Mouse (Mus musculus) retina, adult 2 months (tissue): ENCODE results near the gene Ripk4.

Experiments
- DNase-seq: peaks from one replicate; pipeline ENCODE4 v3.0.0-alpha.2; 2012; ENCODE audit warnings: low read depth, low spot score

The Ripk4 gene

DNA sequence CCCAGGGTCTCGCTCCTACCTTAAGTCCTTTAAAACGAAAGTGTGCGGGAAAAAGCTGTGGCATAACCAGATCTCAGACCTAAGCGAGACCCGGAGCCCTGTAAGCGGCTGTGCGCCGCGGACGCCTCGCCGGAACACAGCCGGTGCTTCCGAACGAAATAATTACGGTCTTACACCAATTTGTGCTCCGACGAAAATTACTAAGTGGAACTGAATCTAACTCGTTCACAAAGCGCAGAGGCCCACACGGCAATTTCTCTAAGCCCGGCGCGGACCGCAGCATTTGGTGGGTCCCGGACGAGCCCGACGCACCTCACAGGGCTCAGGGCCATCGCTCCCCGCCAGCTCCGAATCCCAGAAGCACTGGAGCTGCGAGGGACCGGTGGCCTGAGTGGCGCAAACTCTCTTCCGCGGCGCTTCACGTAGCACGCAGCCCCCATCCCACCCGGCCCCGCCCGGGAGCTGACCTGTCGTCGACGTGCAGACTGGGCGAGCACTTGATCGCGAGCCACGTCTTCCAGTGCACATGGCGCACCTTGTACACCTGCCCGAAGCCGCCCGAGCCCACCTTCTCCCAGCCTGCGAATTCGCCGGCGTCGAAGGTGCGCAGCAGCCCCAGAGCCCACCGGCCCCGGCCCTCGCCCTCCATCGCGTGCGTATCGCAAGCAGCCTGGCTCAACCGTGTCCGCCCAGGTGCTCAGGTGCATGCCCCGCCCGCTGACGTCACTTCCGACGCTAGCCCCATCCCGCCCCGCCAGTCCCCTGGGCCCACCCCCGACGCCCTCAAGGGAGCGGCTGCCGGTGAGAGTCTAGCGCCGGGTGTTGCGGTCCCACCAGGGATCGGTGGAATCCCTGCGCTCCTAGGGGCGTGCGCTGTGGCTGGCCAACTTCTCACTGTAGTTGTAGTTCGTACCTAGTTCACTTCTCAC is at the start of gene Ripk4:
Gene Ripk4, minus strand, starts transcription at position 727 of the 929 bp plus-strand sequence.
- peak; percentile 28 for DNase-seq

GRCm38 (mm10) chr16:97808881-97809280 is 45.3 kb upstream of the Ripk4 start:
- DNase-seq = no peak

DNA sequence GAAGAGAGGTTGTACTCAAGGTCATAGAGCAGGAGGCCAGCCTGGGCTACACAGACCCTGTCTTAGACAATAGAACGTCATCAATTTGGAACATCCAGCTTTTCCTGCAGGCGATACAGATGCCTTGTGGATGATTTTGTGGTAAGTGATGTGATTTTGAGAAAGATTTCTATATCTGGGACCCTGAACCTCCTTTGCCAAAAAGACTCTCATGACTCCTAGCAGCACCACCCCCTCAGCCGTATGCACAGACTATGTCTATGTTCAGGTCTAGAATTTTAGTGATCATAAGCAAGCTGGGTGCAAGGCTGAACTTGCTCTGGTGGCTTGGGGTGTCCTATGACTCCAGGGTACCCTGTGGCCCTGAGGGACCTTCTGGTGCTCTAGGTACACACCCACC is 42.1 kb upstream of the Ripk4 start:
- DNase-seq = no peak

- DNase-seq = peak; percentile 50
Observed at GRCm38 (mm10) chr16:97804680-97805547, 41.3 kb upstream of the Ripk4 start.

DNA sequence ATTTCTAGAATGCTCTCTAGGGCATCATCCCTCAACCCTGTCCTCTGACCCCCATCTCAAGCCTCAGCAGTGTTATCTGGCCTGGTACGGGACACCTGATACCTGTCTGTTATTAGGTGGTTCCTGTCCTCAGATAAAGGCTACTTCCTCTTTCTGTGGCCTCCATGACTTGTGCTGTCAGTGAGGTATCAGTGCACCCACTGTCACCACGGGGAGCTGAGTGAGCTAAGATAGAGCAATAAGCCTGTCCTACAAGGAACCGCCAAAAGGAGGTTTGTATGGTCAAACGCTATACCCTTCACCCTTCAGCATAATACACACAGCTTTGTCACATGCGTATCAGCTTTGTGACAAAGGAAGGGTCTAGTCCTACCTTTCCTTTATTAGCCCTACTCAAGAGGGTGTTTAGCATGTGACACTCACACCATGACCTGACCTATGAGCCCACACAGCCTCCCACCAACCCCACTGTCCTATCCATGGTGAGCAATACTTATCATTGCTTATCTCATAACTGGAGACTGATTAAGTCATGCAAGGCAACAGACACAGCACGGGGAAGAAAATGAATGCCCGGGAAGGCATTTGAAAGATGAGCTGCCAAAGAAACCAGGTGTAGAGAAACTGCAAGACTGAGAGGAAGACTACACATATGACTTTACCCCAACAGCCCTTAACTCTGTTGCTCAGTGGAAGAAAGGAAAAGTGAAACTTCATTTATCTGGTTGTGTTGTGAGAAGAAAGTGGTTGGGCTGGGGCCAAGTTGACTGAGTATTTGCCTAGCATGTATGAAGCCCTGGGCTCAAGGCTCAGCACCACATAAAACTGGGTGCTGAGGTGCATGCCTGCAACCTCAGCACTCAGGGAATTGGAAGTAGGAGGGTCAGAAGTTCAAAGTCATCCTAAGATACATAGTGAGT is 34.6 kb upstream of the Ripk4 start:
- DNase-seq = no peak

DNA sequence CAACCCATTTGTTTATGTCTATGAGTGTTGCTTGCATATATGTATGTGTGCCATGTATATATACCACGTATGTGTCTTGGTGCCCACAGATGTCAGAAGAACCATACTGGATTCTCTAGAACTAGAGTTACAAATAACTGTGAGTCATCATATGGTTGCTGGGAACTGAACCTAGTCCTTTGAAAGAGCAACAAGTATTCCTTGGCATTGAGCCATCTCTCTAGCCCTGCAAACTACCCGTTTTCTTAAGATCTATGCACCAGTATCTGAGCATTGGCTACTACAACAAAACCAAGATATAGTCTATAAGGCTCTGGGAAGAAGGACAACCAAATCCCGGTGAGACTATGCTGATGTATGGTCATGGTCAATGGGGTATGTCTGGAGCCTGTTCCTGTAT is 33.6 kb upstream of the Ripk4 start:
- no peak for DNase-seq

GRCm38 (mm10) chr16:97794256-97794655 is 30.7 kb upstream of the Ripk4 start:
- DNase-seq = no peak

- DNase-seq = no peak
Observed at GRCm38 (mm10) chr16:97783057-97783456, 19.5 kb upstream of the Ripk4 start.

DNA sequence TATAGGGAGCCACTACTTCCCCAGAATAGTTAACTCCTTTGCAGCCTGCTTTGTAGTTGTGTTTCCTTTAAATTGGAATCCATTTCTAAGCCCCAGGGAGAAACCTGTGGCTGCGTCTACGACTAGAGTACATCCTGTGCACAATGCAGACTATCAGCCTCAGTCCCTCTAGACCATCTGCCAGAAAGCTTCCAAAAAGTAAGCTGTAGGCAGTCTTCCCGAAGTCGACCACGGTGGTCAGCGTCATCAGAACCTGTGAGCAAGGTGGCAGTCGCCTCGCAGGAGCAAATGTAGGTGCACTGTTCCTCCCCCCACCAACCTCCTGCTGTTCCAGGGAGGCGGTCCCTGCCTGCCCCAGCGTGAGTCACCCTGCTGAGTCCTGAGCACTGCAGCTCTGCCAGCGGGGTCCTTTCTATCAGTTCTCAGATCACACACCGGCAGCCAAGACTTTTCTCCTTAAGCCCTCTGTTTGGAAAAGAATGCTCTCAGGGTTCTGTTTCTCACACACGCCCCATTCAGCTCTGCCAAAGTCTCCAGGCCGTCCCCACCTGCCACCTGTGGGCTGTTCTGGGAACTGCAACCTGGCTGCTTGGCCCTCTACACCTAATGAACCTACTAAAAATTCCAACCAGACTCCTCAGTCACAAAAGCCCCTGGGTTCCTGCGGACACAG is 14.9 kb upstream of the Ripk4 start:
- DNase-seq = no peak

- no peak for DNase-seq
Observed at GRCm38 (mm10) chr16:97766501-97766900, 2.9 kb upstream of the Ripk4 start.

DNA sequence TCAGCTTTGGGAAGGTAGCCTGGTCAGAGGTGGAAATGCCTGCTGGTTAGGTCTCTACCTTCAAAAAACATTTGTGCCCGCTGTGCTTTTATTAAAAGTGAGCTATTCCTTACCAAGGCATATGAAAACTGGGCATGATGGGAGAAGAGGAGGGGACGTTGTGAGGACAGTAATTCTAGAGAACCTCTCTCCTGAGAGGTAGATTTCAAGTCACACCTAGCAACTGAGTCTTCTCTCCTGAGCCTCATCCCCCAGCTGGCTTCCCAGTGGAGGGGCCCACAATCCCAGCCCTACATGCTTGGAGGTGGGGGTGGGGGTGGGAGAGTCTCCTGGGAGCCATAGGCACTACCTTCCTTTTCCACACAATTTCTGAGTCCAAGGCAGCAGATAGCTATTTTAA is 1.0 kb upstream of the Ripk4 start:
- no peak for DNase-seq

GRCm38 (mm10) chr16:97763990-97764340 is 378 bp upstream of the Ripk4 start:
- no peak for DNase-seq

GRCm38 (mm10) chr16:97761782-97762181 is 1.8 kb downstream of the Ripk4 start:
- DNase-seq = no peak

GRCm38 (mm10) chr16:97759681-97760080 is 3.9 kb downstream of the Ripk4 start:
- DNase-seq = no peak

DNA sequence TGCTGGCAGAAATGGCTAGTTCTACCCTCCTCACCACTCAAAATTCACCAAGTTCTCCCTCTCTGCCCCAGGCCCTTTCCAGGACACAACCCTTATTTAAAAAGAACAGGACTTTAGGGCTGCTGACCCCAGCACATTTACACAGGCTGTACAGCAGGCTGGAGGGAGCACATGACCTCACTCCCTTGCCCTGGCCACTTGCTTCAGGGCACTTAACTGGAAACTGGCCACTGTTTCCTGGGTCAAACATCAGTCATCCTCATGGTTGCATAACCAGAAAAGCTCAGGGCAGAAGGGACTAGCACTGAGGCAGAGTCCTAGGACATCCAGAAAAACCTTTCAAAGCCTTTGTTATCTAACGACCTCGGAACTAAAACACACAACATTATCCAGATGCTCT is 5.3 kb downstream of the Ripk4 start:
- DNase-seq = no peak

DNA sequence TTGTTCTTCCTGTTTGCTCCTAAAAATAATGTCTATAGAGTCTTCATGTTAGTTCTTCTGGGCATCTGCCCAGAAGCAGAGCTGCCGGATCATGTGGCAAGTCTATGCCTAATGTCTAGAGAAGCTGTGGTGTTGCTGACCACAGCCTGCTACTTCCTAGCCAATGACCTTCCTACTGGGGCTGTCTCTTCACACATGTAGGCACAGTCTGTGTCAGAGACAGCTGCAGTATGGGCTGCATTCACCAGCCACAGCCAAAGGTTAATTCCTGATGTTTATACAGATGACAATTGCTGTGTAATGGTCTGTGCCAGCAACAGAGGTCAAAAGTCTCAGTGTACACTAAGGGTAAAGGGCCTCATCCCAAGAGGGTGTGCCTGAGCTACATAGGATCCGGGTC is 7.1 kb downstream of the Ripk4 start:
- DNase-seq = no peak

DNA sequence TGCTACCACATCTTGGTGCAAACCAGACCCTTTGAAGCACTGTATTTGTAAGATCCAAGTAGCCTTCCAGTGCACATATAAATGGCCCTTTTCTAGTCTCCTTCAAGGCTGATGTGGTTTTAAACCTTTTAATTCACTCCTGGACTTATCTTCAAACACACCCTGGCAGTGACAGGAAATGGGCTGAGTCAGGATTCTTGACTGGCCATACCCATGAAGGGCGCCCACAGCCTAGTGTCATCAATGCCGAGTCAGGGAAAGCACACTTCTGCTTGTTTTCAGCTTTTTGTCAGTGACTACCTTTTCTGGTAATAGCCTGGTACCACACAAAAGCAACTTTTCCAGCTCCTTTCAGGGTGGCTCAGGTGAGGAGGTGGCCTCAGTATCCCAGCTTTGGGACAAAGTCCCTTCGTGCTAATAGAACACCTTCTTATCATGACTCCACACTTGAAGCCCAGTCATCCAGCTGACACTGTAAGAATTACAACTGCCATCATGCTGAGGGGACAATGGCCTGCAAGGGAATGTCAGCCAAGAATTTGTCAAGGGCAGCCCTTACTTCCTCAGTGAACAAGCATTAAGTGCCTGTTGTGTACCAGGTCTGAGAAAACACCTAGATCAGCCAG is 11.2 kb downstream of the Ripk4 start:
- no peak for DNase-seq

DNA sequence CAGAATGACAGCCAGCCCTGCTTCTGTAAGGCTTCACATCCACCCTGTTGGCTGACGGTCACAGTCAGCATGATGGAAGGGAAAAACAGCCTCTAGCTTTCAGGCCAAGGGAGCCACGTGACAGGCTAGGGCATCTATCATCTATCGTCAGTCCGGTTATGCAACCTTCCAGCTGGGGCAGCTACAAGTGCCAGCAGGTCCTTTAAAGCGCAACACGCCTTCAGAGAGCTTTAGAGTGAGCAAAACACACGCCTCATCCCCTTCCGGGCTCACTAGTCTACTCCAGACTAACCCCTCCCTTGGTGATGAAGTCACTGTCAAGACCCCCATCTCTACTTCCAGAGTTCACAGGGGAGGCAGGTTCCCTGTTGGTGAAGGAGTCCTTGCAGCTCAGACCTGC is 11.7 kb downstream of the Ripk4 start:
- DNase-seq = no peak

GRCm38 (mm10) chr16:97748421-97748820 is 15.2 kb downstream of the Ripk4 start:
- DNase-seq = no peak

DNA sequence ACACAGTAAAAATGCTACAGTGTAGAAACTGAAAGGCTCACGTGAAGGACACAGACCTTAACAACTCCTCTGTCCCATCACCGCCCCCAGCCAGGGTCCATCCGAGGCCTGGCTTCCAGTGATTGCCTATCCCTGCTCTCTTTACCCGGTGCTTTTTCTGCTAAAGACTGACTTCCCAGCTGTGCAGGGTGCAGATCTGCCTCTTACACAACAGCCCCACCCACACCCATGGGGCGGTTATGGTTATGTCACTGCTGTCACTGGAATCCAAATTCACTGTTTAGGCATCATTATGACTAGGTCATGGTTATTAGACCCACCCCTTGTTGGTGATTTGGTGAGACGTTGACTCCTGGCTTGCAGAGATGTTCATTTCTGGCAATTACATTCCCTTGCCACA is 25.6 kb downstream of the Ripk4 start:
- DNase-seq = no peak

DNA sequence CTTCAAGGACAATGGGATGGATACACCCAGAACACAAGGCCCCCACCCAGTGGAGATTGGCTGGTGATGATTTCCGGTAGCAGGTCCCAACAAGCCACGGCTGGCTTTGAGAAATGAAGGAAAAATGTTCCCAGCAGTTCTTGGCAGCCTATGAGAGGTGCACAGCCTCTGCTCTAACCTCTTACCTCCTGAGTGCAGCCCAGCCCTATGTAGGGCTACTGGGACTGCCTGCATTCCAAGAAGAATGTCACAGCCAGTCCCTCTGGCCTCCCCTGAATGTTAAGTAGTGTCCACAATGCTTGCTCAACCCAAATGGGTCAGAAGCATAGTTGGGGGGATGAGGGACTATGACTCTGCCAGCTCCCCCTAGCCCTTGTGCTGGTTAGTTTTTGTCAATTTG is 27.0 kb downstream of the Ripk4 start:
- no peak for DNase-seq
